Mouse (Mus musculus): ENCODE data around the gene Iqca. TPM values are rescaled to one million over a fixed set of nuclear protein-coding genes. Genes with fewer than 3 reads are reported as not detected.

The Iqca gene
- polyA plus RNA-seq, 1 experiment from 2014 or later: 0.35 TPM

DNA sequence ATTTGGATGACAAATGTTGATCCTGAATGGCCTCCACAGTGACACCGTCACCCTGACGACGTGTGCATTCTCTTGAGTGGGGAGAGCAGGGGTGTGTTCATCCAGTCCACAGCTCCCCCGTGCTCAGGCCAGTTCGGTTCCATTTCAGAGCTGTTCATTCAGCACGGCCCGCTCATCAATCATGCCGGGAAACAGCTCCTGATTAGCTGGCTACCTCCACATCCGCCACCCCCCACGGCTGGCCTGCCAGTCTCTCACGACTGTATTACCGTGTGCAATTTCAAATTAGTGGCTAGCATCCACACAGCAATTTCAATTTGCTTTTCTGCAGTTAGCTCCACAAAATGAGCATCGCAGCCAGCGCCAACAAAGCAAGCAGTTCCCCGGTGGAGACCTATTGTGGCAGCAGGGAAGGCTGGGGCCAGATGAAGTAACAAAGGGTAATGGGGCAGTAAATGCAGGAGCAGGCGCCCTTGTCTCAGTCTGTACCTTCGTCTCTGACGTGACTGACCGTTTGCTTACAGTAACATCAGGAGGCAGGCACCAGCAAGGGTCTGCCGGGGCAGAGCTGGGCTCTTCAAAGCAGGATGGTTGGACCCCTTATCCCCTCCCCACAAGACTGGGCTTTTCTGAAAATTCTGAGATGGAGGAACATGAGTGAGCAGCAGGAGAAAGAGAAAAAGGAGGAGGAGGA lies 103.0 kb downstream of the Iqca start:
- Histone ChIP-seq H3K36me3 (no peaks in the 10 kb centered on the region), H3K4me1 (replicated peaks) (peaks cover 14% of the 10 kb centered on the region), H3K27me3 (no peaks in the 10 kb centered on the region), H3K27ac (peak overlapping the region; percentile 10; the same call in 1 of the 2 replicates), H3K4me3 (replicated peaks) (no peak overlapping the region), H3K9me3 (no peaks in the 10 kb centered on the region), H3K9ac (replicated peaks) (no peak overlapping the region), H3K4me2 (replicated peaks) (no peak overlapping the region)
- WGBS: 58% methylated on average over 20 of the region's 20 CpGs
- ATAC-seq: peak; percentile 57; the same call in 1 of the 2 replicates

DNA sequence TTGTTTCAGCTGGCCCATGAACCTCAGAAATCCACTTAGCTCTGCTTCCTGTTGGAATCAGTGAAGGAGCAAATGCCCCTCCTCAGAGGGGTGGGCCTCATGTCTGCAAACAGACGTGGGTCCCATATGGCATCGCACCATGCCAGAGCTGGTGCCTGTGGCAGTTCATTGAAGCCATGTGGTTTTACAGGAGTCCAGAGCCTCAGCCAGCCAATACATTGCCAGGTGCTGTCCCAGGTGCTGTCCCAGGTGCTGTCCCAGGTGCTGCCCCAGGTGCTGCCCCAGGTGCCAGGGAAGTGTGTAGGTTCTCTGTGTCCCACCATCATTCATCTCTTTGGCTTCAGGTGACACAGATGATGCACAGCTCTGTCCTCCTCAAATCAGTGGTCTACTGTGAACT lies 124.9 kb downstream of the Iqca start:
- no peaks in the 10 kb centered on the region for H3K27me3 ChIP-seq
- no peaks in the 10 kb centered on the region for H3K4me1 ChIP-seq (replicated peaks)
- no peak overlapping the region for H3K27ac ChIP-seq
- 78% methylated on average over 2 of the region's 2 CpGs for WGBS
- no peak overlapping the region for H3K4me2 ChIP-seq (replicated peaks)
- H3K36me3 ChIP-seq: no peaks in the 10 kb centered on the region
- H3K9me3 ChIP-seq: no peaks in the 10 kb centered on the region
- H3K4me3 ChIP-seq (replicated peaks): no peak overlapping the region
- no peak for ATAC-seq
- H3K9ac ChIP-seq (replicated peaks): no peak overlapping the region

DNA sequence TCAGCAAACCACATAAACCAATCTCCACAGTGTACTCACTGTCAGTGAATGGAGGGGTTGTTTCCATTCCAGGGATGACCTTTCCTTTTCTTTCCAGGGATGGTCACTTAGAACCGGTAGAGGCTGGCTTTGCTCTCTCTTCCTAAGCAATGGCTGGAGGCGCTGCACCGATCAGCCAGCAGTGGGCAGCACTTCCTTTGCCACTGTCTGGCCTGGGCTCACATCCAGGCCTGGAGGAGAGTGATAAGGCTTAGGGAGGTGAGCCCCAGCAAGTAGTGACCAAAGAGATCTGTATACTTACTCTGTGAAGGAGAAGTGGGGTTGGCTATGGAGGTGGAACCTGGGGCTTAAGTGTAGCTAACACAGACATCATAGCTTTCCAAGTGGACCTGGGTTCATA lies 126.3 kb downstream of the Iqca start:
- Histone ChIP-seq H3K9me3 (no peaks in the 10 kb centered on the region), H3K4me3 (replicated peaks) (no peak overlapping the region), H3K4me2 (replicated peaks) (no peak overlapping the region), H3K36me3 (no peaks in the 10 kb centered on the region), H3K9ac (replicated peaks) (no peak overlapping the region), H3K27me3 (no peaks in the 10 kb centered on the region), H3K27ac (no peak overlapping the region), H3K4me1 (replicated peaks) (no peaks in the 10 kb centered on the region)
- ATAC-seq: no peak
- WGBS: 26% methylated on average over 3 of the region's 3 CpGs

DNA sequence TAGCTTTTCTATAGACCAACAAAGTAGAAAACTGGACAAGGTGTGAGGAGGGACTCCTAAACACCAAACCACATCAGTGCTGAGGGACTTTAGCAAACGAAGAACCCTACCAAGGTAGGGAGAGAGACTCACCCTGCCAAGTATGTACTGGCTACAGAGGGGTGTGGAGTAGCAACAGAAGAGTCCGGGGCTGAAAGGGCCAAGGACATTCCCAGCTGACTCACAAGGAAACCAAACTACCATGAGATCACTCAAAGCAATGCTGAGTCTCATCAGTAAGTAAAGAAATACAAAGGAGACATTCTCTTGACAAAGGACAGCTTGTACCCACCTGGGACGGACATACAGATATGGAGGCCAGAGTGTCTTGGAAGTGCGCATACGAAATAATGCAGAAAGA lies 132.9 kb downstream of the Iqca start:
- no peak overlapping the region for H3K27ac ChIP-seq
- H3K9ac ChIP-seq (replicated peaks): no peak overlapping the region
- ATAC-seq: no peak
- no peaks in the 10 kb centered on the region for H3K27me3 ChIP-seq
- H3K9me3 ChIP-seq: no peaks in the 10 kb centered on the region
- H3K4me3 ChIP-seq (replicated peaks): no peak overlapping the region
- no peak overlapping the region for H3K4me2 ChIP-seq (replicated peaks)
- no peaks in the 10 kb centered on the region for H3K4me1 ChIP-seq (replicated peaks)
- H3K36me3 ChIP-seq: no peaks in the 10 kb centered on the region
- 87% methylated on average over 5 of the region's 5 CpGs for WGBS

DNA sequence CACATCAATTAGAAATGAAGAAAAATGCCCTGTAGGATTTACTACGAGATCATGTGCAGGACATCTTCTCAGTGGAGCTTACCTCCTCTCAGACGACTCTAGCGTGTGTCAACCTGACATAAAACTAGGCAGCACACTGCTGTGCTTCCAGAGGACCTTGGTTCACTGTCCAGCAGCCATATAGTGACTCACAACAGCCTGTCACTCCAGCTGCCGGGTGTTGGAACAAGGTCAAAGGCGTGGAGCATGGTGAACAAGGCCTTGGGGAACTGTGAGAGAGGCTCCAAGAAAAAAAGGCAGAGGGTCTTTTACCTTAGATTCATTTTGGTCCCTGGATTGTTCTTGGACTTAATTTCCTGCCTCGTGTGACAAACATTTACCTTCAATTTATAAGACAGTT lies 135.1 kb downstream of the Iqca start:
- ATAC-seq: no peak
- Histone ChIP-seq H3K9me3 (no peaks in the 10 kb centered on the region), H3K4me2 (replicated peaks) (no peak overlapping the region), H3K36me3 (no peaks in the 10 kb centered on the region), H3K4me3 (replicated peaks) (no peak overlapping the region), H3K27me3 (no peaks in the 10 kb centered on the region), H3K27ac (no peak overlapping the region), H3K4me1 (replicated peaks) (no peaks in the 10 kb centered on the region), H3K9ac (replicated peaks) (no peak overlapping the region)
- WGBS: 84% methylated on average over 6 of the region's 6 CpGs

DNA sequence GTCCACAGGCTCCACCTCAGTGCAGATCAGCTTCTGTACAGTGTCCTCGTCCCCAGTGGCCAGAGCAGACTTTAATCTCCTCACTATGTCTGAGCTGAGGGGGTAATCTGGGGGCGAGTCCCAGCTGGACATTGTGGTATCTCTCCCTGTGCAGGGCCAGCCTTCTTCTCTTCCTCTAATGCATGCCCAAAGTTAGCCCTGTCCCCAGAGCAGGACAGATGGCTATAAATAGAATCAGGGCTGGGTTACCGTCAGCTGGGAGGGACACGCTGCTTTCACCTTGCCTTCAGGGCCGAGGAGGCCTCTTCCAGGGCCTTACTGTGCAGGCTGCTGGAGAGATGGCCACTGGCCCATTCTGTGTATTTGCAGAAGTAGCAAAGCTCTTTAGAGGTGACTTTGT lies 138.8 kb downstream of the Iqca start, which contains the start of gene Asb18:
Gene Asb18, minus strand, starts transcription at position 221 of the 400 bp plus-strand sequence.
- Histone ChIP-seq H3K9me3 (no peaks in the 10 kb centered on the region), H3K27me3 (no peaks in the 10 kb centered on the region), H3K27ac (no peak within 1 kb of the TSS), H3K9ac (replicated peaks) (no peak within 1 kb of the TSS), H3K4me1 (replicated peaks) (no peaks in the 10 kb centered on the region), H3K4me3 (replicated peaks) (no peak within 1 kb of the TSS), H3K4me2 (replicated peaks) (no peak within 1 kb of the TSS), H3K36me3 (no peaks in the 10 kb centered on the region)
- 80% methylated on average over 5 of the region's 5 CpGs for WGBS
- no peak for ATAC-seq

DNA sequence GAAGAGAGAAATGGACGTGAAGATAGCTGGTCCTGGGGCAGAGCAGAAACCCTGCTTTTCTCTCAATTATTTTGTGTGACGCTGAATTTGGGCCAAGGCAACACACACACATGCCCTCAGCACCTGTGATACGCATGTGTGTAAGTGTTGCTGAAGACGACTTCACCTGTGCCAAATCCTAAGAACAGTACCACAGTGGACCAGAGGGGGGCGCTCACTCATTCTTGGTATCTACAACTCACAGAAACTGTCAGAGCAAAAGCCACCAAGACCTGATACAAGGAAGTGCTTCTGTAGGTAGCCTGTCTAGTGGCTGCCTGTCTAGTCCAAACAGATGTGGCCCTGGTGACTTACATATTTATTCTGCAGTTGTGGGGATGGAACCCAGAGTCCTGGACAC lies 139.9 kb downstream of the Iqca start:
- ATAC-seq: no peak
- Histone ChIP-seq H3K9me3 (no peaks in the 10 kb centered on the region), H3K27ac (no peak overlapping the region), H3K4me2 (replicated peaks) (no peak overlapping the region), H3K4me1 (replicated peaks) (no peaks in the 10 kb centered on the region), H3K9ac (replicated peaks) (no peak overlapping the region), H3K4me3 (replicated peaks) (no peak overlapping the region), H3K36me3 (no peaks in the 10 kb centered on the region), H3K27me3 (0 out of 2 replicates have a peak, but pooled peaks cover 2% of the 10 kb centered on the region)
- WGBS: 84% methylated on average over 5 of the region's 5 CpGs

DNA sequence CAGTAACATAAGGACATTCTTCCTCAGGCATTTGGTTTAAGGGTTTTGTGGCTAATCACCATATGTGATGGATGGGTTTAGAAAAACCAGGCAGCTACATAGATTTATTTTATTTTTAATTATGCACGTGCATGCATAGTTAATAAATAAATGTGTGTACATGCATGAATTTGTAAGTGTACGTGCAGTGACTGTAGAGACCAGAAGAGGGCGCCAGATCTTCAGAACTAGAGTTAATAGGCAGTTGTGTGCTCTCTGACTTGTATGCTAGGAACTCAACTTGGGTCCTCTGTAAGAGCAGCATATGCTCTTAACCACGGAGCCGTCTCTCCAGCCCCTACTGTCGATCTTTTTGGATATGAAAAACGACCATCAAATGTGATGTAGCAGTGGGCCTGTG lies 140.4 kb downstream of the Iqca start:
- Histone ChIP-seq H3K4me3 (replicated peaks) (no peak overlapping the region), H3K27ac (no peak overlapping the region), H3K9ac (replicated peaks) (no peak overlapping the region), H3K36me3 (no peaks in the 10 kb centered on the region), H3K4me1 (replicated peaks) (no peaks in the 10 kb centered on the region), H3K27me3 (0 out of 2 replicates have a peak, but pooled peaks cover 5% of the 10 kb centered on the region), H3K9me3 (no peaks in the 10 kb centered on the region), H3K4me2 (replicated peaks) (no peak overlapping the region)
- ATAC-seq: no peak
- WGBS: 69% methylated on average over 7 of the region's 7 CpGs

DNA sequence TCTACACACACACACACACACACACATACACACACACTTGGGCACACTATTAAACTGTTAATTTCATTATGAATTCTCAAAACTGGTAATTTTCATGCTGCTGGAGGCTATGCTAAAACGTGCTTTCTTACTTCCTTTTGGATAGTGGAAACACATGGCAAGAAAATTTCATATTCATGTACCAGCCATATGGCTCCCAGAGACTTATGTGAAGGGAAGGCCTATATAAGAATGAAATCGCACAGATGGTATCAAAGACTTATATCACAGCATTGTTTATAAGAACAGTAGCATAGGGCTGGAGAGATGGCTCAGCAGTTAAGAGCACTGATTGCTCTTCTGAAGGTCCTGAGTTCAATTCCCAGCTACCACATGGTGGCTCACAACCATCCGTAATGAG lies 141.0 kb downstream of the Iqca start:
- Histone ChIP-seq H3K9me3 (no peaks in the 10 kb centered on the region), H3K4me2 (replicated peaks) (no peak overlapping the region), H3K4me1 (replicated peaks) (no peaks in the 10 kb centered on the region), H3K27me3 (0 out of 2 replicates have a peak, but pooled peaks cover 5% of the 10 kb centered on the region), H3K36me3 (no peaks in the 10 kb centered on the region), H3K27ac (no peak overlapping the region), H3K9ac (replicated peaks) (no peak overlapping the region), H3K4me3 (replicated peaks) (no peak overlapping the region)
- ATAC-seq: no peak
- 75% methylated on average over 3 of the region's 3 CpGs for WGBS

DNA sequence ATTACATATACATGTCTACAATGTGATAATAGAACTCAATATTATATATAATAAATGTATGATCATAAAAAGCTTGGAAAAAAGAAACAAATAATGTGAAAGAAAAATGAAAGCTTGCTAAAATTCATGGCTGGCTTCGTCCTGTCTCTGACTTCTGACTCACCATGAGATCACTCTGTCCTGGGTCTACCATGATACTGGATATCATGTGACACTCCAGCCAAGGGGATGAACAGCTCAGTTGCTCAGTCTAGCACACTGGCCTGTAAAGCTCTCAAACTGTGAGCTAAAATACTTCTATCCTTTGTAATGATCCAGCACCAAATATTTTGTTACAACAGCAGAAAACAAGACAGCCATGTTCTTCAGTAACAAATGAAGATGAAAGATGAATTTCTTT lies 143.1 kb downstream of the Iqca start:
- Histone ChIP-seq H3K27me3 (0 out of 2 replicates have a peak, but pooled peaks cover 5% of the 10 kb centered on the region), H3K9me3 (no peaks in the 10 kb centered on the region), H3K9ac (replicated peaks) (no peak overlapping the region), H3K4me2 (replicated peaks) (no peak overlapping the region), H3K4me3 (replicated peaks) (no peak overlapping the region), H3K27ac (no peak overlapping the region), H3K36me3 (no peaks in the 10 kb centered on the region), H3K4me1 (replicated peaks) (no peaks in the 10 kb centered on the region)
- no peak for ATAC-seq
- WGBS: 91% methylated on average over 1 of the region's 1 CpGs

DNA sequence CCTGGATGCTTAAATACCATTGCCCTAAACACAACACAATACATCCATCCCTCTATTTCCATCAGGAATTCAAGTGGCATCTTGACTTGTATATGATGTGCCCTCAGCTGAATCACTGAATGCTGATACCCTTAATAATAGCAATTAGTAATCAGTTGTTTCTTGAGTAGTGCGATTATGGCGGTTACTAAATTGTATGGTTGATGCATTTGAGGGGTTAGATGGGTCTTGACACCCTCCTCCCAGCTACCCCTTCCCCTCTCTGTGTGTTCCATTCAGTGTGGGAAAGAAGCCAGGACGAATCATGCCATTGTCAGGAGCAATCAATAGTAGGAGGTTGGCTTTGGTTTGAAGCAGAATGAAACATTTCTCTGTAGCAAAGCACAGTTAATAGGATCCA lies 144.0 kb downstream of the Iqca start:
- Histone ChIP-seq H3K4me2 (replicated peaks) (no peak overlapping the region), H3K9ac (replicated peaks) (no peak overlapping the region), H3K27ac (no peak overlapping the region), H3K4me1 (replicated peaks) (no peaks in the 10 kb centered on the region), H3K36me3 (no peaks in the 10 kb centered on the region), H3K9me3 (no peaks in the 10 kb centered on the region), H3K27me3 (0 out of 2 replicates have a peak, but pooled peaks cover 5% of the 10 kb centered on the region), H3K4me3 (replicated peaks) (no peak overlapping the region)
- 78% methylated on average over 3 of the region's 3 CpGs for WGBS
- no peak for ATAC-seq

DNA sequence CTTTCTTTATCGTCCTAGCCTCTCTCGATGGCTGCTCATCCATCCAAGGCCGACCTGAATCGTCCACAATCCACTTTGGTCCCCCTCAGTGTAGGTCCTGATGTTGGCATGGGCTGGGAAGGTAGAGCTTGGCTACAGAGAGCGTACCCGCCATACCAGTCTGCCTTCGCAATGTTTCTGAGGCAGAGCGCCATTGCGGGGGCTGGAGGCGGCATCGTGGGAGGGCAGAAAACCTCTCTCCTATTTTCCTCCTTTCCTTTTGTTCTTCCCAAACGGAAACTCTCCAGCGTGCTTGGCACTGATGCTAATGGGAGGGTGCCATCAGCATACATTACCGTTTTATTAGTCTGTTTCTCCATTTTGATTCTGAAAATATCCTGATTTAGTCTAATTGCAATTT lies 146.5 kb downstream of the Iqca start:
- no peak overlapping the region for H3K4me2 ChIP-seq (replicated peaks)

DNA sequence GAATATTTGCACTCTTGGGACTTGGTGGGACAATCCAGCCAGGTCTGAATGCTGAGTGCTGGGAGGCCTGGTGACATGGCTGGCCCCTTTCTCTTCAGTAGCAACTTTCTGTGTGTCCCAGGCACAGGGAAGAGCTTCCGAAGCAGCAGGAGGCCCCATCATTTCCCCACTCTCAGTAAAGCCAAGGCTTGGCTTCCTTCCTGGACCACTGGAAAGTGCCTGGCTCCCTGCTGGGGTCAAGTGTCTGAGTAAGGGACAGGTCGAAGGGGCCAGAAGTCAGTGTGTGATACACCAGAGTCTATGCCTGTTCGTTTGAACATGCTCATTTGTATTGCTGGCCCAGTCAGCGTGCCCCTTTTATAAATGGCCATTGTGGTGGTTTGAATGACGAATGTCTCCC lies 152.2 kb downstream of the Iqca start:
- H3K4me3 ChIP-seq (replicated peaks): no peak overlapping the region
- 45% methylated on average over 5 of the region's 5 CpGs for WGBS
- no peaks in the 10 kb centered on the region for H3K9me3 ChIP-seq
- no peak overlapping the region for H3K4me2 ChIP-seq (replicated peaks)
- H3K27me3 ChIP-seq: peaks cover 9% of the 10 kb centered on the region
- no peak overlapping the region for H3K27ac ChIP-seq
- H3K36me3 ChIP-seq: no peaks in the 10 kb centered on the region
- no peaks in the 10 kb centered on the region for H3K4me1 ChIP-seq (replicated peaks)
- no peak overlapping the region for H3K9ac ChIP-seq (replicated peaks)
- no peak for ATAC-seq

More for the DNA sequence above, 146.5 kb downstream of the Iqca start:
- no peaks in the 10 kb centered on the region for H3K36me3 ChIP-seq
- 0 out of 2 replicates have a peak, but pooled peaks have one; percentile 20 for ATAC-seq
- 67% methylated on average over 14 of the region's 14 CpGs for WGBS
- 0 out of 2 replicates have a peak, but pooled peaks cover 5% of the 10 kb centered on the region for H3K27me3 ChIP-seq
- no peaks in the 10 kb centered on the region for H3K9me3 ChIP-seq
- H3K4me3 ChIP-seq (replicated peaks): no peak overlapping the region
- no peak overlapping the region for H3K27ac ChIP-seq
- no peak overlapping the region for H3K9ac ChIP-seq (replicated peaks)
- no peaks in the 10 kb centered on the region for H3K4me1 ChIP-seq (replicated peaks)

All from midbrain, embryonic 13.5 days (tissue).